Mouse (Mus musculus): ENCODE measurements around the gene Gdpd5. TPM values are rescaled to one million over a fixed set of nuclear protein-coding genes. Genes with fewer than 3 reads are reported as not detected.

The Gdpd5 gene
- polyA plus RNA-seq, 1 experiment = 16.0 TPM

DNA sequence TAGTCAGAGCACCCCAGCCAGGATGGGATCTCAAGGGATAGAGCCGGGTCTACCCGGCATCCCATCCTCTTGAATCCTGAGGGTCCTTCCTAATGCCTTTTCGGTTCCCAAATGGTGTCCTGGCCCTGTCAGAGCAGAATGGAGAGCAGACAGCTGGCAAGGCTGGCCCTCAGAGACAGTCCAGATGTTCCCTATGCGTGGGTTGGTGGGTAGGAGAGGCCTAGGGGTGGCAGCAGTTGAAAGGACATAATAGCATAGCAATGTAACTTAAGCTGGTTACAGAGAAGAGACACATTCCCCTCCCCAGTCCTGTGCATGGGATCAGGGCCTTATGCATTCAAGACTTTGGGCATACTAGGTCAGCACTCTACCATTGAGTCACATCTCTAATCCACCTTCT lies 14.2 kb downstream of the Gdpd5 start:
- peaks cover 10% of the 10 kb centered on the region for H3K4me1 ChIP-seq (ENCODE audit: control insufficient read depth, insufficient read depth, insufficient read length, low read length)
- H3K27me3 ChIP-seq (ENCODE audit: control insufficient read depth, insufficient read depth, low read length) = no peaks in the 10 kb centered on the region
- TF ChIP-seq POLR2A (IDR thresholded peaks at IDR 0.05; ENCODE audit: low read depth, low read length) (no peak), CTCF (IDR thresholded peaks at IDR 0.05; ENCODE audit: extremely low read depth, insufficient read length, insufficient replicate concordance, low read depth, low read length) (no peak)
- no peak overlapping the region for H3K4me3 ChIP-seq (ENCODE audit: low read depth, low read length)
- no peak overlapping the region for H3K27ac ChIP-seq (ENCODE audit: insufficient read depth, low read depth, low read length)
- 94% methylated on average over 4 of the region's 4 CpGs for WGBS
- peaks cover 9% of the 10 kb centered on the region; the same call in 1 of the 2 replicates for H3K36me3 ChIP-seq (ENCODE audit: control insufficient read depth, insufficient read depth, low read length)

DNA sequence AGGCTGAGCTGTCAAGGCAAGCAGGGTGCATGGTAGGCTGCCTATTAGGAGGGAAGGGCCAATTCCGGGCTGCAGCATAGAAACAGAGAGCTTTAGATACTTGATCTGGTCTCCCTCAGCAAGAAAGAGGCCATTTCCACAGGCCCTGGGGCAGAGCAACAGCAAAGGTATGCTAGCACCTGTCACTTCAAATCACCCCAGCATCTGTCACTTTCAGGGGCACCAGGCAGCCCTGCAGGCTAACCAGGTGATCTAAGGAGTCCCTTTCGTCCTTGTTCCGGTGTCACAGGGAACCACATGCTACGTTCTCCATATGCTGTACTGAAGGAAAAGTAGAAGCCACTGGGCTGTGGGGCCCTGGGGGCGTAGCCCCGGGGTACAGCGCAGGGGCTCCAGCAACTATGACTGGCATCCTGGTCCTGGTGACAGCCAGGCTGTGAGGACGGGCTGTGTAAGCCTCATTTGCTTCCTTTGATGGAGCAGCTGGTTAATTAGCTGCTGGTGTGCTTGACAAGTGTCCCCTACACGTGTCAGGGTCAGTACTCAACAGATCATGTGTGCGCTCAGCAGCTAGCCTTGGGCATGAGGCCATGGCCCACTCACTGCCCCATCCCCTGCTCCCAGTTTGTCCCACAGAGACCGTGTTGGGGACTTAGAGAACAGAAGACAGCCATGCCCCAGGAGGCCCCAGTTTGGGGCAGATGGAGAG lies 14.8 kb downstream of the Gdpd5 start:
- H3K27me3 ChIP-seq (ENCODE audit: control insufficient read depth, insufficient read depth, low read length) = no peaks in the 10 kb centered on the region
- no peak overlapping the region for H3K27ac ChIP-seq (ENCODE audit: insufficient read depth, low read depth, low read length)
- peaks cover 6% of the 10 kb centered on the region; the same call in 1 of the 2 replicates for H3K36me3 ChIP-seq (ENCODE audit: control insufficient read depth, insufficient read depth, low read length)
- no peak overlapping the region for H3K4me3 ChIP-seq (ENCODE audit: low read depth, low read length)
- TF ChIP-seq CTCF (IDR thresholded peaks at IDR 0.05; ENCODE audit: extremely low read depth, insufficient read length, insufficient replicate concordance, low read depth, low read length) (no peak), POLR2A (IDR thresholded peaks at IDR 0.05; ENCODE audit: low read depth, low read length) (no peak)
- WGBS = 86% methylated on average over 11 of the region's 11 CpGs
- peaks cover 10% of the 10 kb centered on the region for H3K4me1 ChIP-seq (ENCODE audit: control insufficient read depth, insufficient read depth, insufficient read length, low read length)

DNA sequence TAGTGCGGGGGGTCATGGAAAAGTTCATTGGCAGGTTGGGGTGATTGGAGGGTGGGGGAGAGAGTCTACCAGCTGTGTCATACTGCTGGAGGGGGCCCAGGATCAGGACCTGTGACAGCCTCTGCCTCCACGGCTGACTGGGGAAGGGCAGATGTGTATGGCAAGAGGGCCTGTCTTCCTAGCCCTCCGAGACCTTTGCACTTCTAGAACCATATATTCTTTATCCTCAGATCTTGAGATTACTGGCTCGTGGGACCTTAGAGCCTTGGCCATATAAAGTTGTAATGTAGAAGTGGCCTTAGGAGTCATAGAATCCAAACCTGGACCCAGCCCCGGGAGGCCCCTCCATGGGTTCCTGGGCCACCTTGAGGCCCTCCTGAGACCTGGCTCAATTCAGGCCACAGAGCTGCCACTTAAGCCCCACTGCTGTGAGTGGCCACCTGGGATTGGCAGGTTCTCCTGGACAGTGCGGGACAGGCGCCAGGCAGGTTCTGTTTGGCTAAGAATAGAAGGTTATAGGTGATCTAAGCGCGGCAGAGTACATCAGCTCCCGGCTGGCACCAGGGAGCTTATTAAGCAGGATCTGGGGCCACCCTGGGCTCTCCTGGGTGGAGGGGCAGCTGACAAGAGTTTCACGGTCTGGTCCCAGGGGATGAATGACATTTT lies 15.9 kb downstream of the Gdpd5 start:
- Histone ChIP-seq H3K36me3 (ENCODE audit: control insufficient read depth, insufficient read depth, low read length) (peaks cover 4% of the 10 kb centered on the region; the same call in 1 of the 2 replicates), H3K27me3 (ENCODE audit: control insufficient read depth, insufficient read depth, low read length) (no peaks in the 10 kb centered on the region), H3K4me1 (ENCODE audit: control insufficient read depth, insufficient read depth, insufficient read length, low read length) (peaks cover 10% of the 10 kb centered on the region), H3K4me3 (ENCODE audit: low read depth, low read length) (no peak overlapping the region), H3K27ac (ENCODE audit: insufficient read depth, low read depth, low read length) (no peak overlapping the region)
- WGBS = 45% methylated on average over 11 of the region's 11 CpGs
- TF ChIP-seq CTCF (IDR thresholded peaks at IDR 0.05; ENCODE audit: extremely low read depth, insufficient read length, insufficient replicate concordance, low read depth, low read length) (no peak), POLR2A (IDR thresholded peaks at IDR 0.05; ENCODE audit: low read depth, low read length) (no peak)

DNA sequence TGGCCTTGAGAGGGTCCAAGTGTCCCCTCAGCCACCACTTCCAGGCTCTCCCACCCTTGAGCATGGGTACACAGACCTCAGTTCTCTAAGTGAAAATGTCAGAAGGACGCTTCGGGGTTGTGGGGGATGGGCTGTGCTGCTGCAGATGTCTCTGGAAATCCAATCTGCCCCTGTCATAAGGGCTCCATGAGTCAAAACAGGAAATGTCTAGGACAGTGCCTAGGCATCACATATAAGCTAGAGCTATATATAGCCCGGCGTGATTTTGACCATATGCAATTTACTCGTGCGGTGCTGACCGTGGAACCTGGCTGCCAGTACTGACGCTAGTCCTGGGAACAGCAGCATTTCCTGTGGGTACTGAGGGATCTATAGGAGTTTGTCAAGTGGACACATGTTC lies 20.2 kb downstream of the Gdpd5 start:
- TF ChIP-seq POLR2A (IDR thresholded peaks at IDR 0.05; ENCODE audit: low read depth, low read length) (no peak), CTCF (IDR thresholded peaks at IDR 0.05; ENCODE audit: extremely low read depth, insufficient read length, insufficient replicate concordance, low read depth, low read length) (no peak)
- H3K4me1 ChIP-seq (ENCODE audit: control insufficient read depth, insufficient read depth, insufficient read length, low read length) = peaks cover 24% of the 10 kb centered on the region
- H3K27me3 ChIP-seq (ENCODE audit: control insufficient read depth, insufficient read depth, low read length) = no peaks in the 10 kb centered on the region
- H3K27ac ChIP-seq (ENCODE audit: insufficient read depth, low read depth, low read length) = no peak overlapping the region
- 83% methylated on average over 8 of the region's 8 CpGs for WGBS
- H3K36me3 ChIP-seq (ENCODE audit: control insufficient read depth, insufficient read depth, low read length) = no peaks in the 10 kb centered on the region
- H3K4me3 ChIP-seq (ENCODE audit: low read depth, low read length) = no peak overlapping the region

DNA sequence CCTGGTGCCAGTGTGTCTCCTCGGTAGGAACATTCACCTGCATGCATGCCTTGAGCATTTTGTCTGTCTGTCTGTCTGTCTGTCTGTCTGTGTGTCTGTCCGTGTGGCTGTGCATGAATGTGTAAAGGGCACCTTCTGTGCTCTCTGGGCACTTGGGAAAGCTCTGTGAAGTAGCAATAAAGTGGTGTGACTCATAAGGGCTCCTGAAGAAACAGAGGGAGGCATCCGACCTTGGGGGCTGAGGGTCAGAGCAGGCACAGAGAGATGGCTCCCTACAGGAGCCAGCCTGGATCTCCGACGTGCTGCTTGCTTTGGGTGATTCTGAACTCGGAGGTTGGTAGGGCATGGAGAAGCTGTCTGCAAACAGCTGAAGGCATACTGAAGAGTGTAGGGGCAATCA lies 21.3 kb downstream of the Gdpd5 start:
- 69% methylated on average over 6 of the region's 6 CpGs for whole genome bisulfite sequencing
- Histone ChIP-seq H3K27me3 (ENCODE audit: control insufficient read depth, insufficient read depth, low read length) (no peaks in the 10 kb centered on the region), H3K27ac (ENCODE audit: insufficient read depth, low read depth, low read length) (no peak overlapping the region), H3K4me3 (ENCODE audit: low read depth, low read length) (no peak overlapping the region), H3K4me1 (ENCODE audit: control insufficient read depth, insufficient read depth, insufficient read length, low read length) (peaks cover 16% of the 10 kb centered on the region), H3K36me3 (ENCODE audit: control insufficient read depth, insufficient read depth, low read length) (no peaks in the 10 kb centered on the region)
- TF ChIP-seq POLR2A (IDR thresholded peaks at IDR 0.05; ENCODE audit: low read depth, low read length) (no peak), CTCF (IDR thresholded peaks at IDR 0.05; ENCODE audit: extremely low read depth, insufficient read length, insufficient replicate concordance, low read depth, low read length) (no peak)

DNA sequence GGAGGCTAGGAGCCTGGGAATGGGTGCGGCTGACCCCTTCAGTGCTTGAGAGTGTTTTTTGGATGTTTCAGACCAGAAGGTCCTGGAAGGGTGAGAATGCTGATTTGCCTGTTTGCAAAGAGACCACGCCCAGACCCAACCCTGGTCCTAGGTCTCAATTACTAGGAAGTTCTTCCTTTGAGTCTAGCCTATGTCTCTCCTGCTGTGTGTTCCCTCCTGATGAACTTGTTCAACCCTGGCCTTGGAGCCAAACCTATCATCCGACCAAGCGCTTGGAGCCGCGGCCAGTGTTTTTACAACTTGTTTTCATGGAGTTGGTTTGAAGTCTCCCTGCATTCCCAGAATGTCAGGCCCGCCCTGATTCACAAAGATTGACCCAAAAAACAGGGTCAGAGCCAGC lies 22.0 kb downstream of the Gdpd5 start:
- 40% methylated on average over 7 of the region's 7 CpGs for WGBS

DNA sequence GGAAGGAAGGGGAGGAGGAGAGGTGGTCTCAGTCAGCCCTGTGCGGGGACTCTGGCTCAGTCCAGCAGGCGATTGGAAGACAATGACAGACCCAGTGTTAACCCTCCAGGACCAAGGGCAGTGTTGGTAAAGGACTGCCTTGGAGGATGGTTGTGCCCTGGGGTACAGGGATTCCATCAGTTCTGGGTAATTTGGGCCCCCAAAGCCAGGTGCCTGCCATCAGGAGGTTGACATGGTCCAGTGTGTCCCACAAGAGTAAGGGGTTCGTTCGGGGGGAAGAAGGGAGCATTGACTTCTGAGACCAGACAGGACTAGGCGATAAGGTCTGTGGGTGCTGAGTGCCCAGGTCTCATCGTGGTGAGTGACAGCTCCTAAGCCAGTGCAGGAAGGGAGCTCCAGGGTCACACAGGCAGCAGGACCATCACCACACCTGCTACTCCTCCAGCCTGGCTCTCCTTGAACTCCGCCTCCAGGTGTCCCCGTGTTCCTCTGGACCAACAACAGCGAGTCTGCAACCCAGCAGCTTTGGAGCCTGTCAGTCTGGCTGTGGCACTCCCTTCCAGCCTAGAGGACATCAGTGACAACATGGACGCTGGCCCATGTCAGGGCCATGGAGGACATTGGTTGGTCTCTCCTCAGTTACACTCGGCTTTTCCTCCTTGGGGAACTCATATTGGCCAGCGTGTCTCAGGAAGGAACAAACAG lies 23.0 kb downstream of the Gdpd5 start:
- 81% methylated on average over 12 of the region's 12 CpGs for WGBS
- Histone ChIP-seq H3K36me3 (ENCODE audit: control insufficient read depth, insufficient read depth, low read length) (no peaks in the 10 kb centered on the region), H3K4me3 (ENCODE audit: low read depth, low read length) (no peak overlapping the region), H3K27ac (ENCODE audit: insufficient read depth, low read depth, low read length) (no peak overlapping the region), H3K4me1 (ENCODE audit: control insufficient read depth, insufficient read depth, insufficient read length, low read length) (peaks cover 14% of the 10 kb centered on the region), H3K27me3 (ENCODE audit: control insufficient read depth, insufficient read depth, low read length) (no peaks in the 10 kb centered on the region)
- no peak for TF ChIP-seq CTCF (IDR thresholded peaks at IDR 0.05; ENCODE audit: extremely low read depth, insufficient read length, insufficient replicate concordance, low read depth, low read length)
- no peak for TF ChIP-seq POLR2A (IDR thresholded peaks at IDR 0.05; ENCODE audit: low read depth, low read length)

More for the DNA sequence above, 22.0 kb downstream of the Gdpd5 start:
- Histone ChIP-seq H3K36me3 (ENCODE audit: control insufficient read depth, insufficient read depth, low read length) (no peaks in the 10 kb centered on the region), H3K27ac (ENCODE audit: insufficient read depth, low read depth, low read length) (no peak overlapping the region), H3K4me3 (ENCODE audit: low read depth, low read length) (no peak overlapping the region), H3K27me3 (ENCODE audit: control insufficient read depth, insufficient read depth, low read length) (no peaks in the 10 kb centered on the region), H3K4me1 (ENCODE audit: control insufficient read depth, insufficient read depth, insufficient read length, low read length) (peaks cover 14% of the 10 kb centered on the region)
- no peak for TF ChIP-seq CTCF (IDR thresholded peaks at IDR 0.05; ENCODE audit: extremely low read depth, insufficient read length, insufficient replicate concordance, low read depth, low read length)
- TF ChIP-seq POLR2A (IDR thresholded peaks at IDR 0.05; ENCODE audit: low read depth, low read length) = no peak
